Mouse (Mus musculus) myocyte (in vitro differentiated cells): ENCODE measurements at regions not wholly inside any gene's neighbourhood (a gene's known extent, or its start where the extent isn't known, plus 50 kb on each side); places are given as distances from the start of the nearest gene placed in this dataset.

Experiments
- E2F4 ChIP-seq: IDR thresholded peaks from one replicate; pipeline ENCODE4 v1.6.1; 2011; ENCODE audit warnings: mild to moderate bottlenecking, control low read depth, moderate library complexity; ENCODE audit not compliant: insufficient read depth
- POLR2A ChIP-seq: IDR thresholded peaks from one replicate; pipeline ENCODE4 v1.6.1; 2011; ENCODE audit warnings: low read depth, mild to moderate bottlenecking, control low read depth, moderate library complexity; ENCODE audit not compliant: insufficient read length
- POLR2AphosphoS2 ChIP-seq: IDR thresholded peaks from one replicate; pipeline ENCODE4 v1.6.1; 2011; ENCODE audit warnings: low read depth, control low read depth; ENCODE audit not compliant: insufficient read length
- TCF12 ChIP-seq: IDR thresholded peaks from one replicate; pipeline ENCODE4 v1.6.1; 2011; ENCODE audit warnings: mild to moderate bottlenecking, control low read depth; ENCODE audit not compliant: poor library complexity, insufficient read depth, severe bottlenecking

DNA sequence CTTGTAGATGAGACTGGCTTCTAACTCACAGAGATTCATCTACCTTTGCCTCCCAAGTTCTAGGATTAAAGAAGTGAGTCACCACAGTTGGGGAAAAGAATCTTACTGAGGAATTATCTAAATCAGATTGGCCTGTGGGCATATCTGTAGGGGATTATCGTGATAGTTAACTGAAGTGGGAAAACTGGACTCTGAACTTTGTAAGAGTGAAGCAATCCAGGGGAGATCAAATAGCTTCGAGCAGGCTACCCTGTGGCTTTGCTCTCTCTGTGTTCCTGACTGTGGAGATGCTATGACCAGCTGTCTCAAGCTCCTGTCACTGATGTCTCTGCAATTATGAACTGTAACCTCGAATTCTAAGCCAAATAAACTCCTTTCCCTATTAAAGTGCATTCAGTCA, 80.7 kb upstream of the Tlk1 start:
- TF ChIP-seq E2F4 (no peak), POLR2A (no peak), TCF12 (no peak), POLR2AphosphoS2 (no peak)
